Mouse (Mus musculus) frontal cortex, adult 2 months (tissue): ENCODE measurements around the gene Rdh9. TPM values are rescaled to one million over a fixed set of nuclear protein-coding genes. Genes with fewer than 3 reads are reported as not detected.

Source experiments
- DNase-seq, 2 experiments: peaks; one replicate each; pipeline ENCODE4 v3.0.0; 2022; ENCODE audit warnings: low spot score in 1 of 2; ENCODE audit errors: extremely low spot score in 1 of 2
- polyA plus RNA-seq: library from polyadenylated mRNA; depleted of rRNA; stranded (reverse); fragments of >200 nt; gene quantifications from 2 replicates; pipeline ENCODE4 v1.2.3, GENCODE M21; 2012; rRNA removed

The Rdh9 gene
- polyA plus RNA-seq: 0.90 TPM in 2 replicates

- DNase-seq: no peak
These were observed at the start of gene Rdh9 for GRCm38 (mm10) chr10:127776011-127776410. TSS of gene Rdh9 (plus strand) at chr10:127776386.

DNA sequence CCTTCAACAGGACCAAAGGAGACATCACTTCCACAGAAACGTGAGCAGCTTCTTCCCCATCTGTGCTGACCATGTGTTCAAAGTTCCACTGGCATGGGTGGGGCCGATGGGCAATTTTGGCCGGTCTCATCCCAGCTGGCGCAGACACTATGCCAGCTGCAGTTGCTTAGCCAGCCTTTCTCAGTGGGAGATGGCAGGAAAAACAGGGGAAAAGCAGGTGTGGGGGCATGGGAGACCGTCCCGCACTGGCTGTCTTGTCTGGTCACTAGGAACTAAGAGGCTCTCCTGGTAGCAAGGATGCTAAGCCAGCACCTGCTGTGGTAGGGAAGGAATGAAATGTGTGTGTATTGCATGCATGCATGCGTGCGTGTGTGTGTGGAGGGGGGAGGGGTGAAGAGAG, 47.7 kb upstream of the Rdh9 start:
- peak in 1 of 2 experiments; percentile 31 for DNase-seq

- peak in 1 of 2 experiments; percentile 52 for DNase-seq
These were observed 45.8 kb upstream of the Rdh9 start for GRCm38 (mm10) chr10:127730285-127730932.

GRCm38 (mm10) chr10:127730933-127731310, 45.3 kb upstream of the Rdh9 start:
- no peak for DNase-seq

DNA sequence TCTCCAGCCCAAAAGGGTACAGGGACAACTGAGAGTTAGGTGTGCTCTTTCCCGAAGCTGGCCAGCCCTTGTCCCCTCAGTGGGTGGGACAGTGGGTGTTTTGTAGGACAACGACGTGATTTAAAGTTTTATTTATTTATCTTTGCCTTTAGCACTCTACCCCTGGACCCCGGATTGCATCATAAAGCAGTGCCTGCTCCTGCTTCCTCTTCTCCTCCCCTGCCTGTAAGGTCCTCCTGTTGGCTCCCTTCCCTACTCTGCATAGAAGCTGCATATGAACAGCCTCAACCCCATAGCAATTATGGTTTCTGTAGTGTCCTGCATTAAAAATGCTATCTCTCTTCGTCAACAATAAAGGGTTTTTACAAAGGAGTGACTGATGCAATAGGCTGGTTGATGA, 44.8 kb upstream of the Rdh9 start:
- DNase-seq: no peak

DNA sequence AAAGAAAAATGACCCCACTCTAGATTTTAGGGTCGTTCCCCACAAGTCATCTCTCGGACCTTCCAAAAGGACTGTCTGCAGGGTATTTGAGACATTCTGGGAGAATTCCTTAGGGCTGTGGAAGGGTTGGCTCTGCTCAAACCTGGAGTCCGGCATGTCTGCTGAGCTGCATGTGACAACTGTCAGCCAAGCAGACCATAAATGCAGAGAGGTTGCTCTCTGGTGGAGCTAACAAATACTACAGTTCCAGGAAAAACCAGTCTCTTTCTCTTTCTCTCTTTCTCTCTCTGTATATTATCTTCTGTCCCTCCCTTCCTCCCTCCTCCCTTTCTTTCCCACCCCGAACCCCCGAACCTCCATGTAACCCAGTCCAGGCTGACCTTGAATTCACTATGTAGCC, 41.8 kb upstream of the Rdh9 start:
- DNase-seq: peak in 1 of 2 experiments; percentile 48

DNA sequence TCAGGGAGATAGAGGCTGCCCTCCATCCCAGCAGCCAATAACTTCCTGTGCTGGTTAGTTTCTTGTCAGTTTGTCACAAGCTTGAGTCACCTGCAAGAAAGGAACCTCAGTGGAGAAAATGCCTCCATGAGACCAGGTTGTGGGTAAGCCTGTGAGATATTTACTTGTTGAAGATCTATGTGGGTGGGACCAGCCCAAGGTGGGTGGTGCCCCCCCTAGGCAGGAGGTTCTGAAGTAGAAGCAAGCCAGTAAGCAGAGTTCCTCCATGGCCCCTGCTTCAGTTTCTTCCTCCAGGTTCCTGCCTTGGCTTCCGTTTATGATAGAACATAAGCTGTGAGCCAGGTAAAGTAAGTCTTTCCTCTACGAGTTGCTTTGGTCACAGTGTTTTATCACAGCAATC, 39.9 kb upstream of the Rdh9 start:
- DNase-seq: no peak

- DNase-seq: no peak
These were observed 39.3 kb upstream of the Rdh9 start for GRCm38 (mm10) chr10:127736916-127737315.

DNA sequence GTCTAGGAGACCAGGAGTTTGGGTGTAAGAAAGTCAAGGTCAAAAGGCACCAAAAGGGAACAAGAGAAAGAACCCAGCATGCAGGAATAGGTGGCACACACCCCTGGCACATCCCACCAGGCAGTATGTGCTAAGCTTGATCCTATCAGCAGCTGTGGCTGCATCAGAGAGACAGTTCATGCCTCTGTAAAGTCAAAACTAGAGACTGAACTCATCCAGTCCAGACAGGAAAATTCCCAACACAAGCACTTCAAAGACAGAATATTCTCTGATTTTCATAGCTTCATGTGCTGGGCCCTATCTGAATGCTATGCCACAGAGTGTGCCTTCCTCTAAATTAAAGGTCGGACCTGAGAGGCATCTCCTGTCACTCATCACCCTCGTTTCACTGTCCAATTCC, 38.6 kb upstream of the Rdh9 start:
- no peak for DNase-seq

DNA sequence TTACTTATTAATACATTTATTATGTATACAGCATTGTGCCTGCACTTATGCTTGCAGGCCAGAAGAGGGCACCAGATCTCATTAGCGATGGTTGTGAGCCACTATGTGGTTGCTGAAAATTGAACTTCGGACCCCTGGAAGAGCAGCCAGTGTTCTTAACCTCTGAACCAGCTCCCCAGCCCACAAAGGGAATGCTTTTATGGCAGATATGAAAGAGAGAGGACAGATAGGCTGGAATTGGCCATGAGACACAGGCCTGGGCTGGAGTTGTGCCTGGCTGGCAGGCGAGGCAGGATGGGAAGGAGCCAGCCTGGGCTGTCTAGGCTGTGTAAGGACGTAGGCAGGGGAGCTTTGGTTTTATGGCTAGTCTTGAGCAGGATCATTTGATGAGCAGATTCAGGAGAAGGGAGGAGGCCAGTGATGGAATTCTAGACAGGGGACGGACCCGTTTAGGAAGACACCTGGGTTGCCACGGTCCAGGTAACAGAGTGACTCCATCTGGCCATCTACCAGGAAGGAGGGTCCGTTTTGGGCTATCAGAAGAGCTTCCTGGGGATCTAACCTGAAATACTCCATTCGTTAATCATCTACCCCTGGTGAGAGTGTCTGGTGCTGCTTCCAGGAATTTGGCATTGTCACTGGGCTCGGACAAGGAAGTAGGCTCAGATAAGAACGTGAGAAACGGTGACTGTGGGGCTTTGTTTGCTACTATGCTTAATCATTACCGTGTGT, 37.9 kb upstream of the Rdh9 start:
- peak in 1 of 2 experiments; percentile 45 for DNase-seq

GRCm38 (mm10) chr10:127739083-127739660, 37.0 kb upstream of the Rdh9 start, which contains the start of gene Zbtb39:
TSS of gene Zbtb39 (plus strand) at chr10:127739538.
- peak in 1 of 2 experiments; percentile 71 for DNase-seq

DNA sequence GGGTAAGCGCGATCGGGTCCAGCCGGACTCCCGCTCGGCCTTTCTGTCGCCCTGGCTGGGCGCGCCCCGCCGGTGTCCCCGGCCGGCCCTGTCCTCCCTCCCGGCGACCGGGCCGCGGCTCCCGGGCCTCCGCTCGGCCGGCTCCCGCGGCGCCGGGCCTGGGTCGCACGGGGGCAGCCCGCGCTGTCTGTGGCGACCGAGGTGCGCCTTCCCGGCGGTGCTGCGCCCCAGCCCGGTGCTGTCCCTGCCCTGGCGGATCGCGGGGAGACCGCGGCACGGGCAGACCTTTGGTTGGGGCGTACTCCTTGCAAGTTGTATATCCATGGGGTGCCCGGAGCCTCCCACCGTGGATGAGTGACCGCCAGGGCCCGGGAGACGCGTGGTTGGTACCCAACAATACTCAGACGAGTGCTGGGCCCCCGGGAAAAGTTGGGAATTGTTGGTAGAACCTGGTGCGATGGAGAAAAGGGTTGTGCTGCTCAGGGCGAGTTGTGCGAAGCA, 36.5 kb upstream of the Rdh9 start:
- no peak for DNase-seq

DNA sequence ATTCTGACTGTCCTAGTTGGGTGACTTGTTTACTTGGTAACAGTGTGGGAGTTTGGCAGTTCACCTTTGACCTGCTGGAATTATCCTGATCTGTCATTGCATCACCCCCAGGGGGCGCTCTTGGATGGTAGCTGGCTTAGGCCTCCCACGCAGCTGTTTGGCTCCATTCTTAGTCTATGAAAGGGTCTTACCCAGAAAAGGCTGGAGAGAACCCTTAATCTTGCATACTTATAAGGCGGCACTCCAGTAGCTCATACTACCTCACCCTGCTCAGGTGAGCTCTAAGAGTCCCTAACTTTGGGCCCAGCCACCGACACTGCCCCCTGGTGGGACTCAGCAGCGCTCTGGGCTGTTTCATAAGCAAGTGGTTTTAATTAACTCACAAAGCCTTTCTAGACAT, 31.5 kb upstream of the Rdh9 start:
- DNase-seq: peak in 1 of 2 experiments; percentile 29

DNA sequence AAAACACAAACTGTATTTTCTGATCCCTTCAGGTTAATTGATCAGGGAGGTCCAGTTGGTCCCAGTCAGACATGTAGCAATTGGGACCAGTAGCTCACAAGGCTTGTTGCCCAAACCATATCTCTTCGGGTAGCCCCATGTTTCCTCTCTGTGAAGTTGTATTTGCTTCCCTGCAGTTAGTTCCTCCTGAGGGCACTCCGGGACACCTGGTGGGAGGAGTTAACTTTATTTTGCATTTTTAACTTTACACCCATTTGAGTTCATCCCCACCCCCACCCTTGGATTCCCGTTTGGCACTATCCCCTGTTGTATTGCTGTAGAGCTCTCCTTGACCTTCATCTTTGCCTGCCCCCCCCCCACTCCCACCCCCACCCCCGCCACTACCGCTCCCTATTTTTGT, 30.3 kb upstream of the Rdh9 start:
- no peak for DNase-seq

DNA sequence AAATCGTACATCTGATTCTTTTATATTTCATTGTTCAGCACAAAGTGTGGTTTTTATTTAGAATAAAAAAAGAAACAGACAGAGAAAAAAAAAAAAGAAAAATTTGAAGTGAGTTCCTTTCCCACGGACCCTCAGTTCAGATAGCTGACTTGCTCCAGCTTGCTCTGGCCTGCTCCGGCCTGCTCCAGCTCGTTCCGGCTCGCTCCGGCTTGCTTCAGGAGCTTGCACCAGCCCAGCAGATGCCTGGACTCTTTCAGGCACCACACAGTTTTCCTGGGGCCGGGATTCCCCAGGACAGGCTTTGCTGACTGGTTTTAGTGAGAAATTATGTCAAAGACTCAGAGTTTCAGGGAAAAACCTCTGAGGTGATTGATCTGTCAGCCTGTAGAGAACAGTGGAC, 28.9 kb upstream of the Rdh9 start:
- no peak for DNase-seq

GRCm38 (mm10) chr10:127748847-127749612, 27.2 kb upstream of the Rdh9 start:
- no peak for DNase-seq

DNA sequence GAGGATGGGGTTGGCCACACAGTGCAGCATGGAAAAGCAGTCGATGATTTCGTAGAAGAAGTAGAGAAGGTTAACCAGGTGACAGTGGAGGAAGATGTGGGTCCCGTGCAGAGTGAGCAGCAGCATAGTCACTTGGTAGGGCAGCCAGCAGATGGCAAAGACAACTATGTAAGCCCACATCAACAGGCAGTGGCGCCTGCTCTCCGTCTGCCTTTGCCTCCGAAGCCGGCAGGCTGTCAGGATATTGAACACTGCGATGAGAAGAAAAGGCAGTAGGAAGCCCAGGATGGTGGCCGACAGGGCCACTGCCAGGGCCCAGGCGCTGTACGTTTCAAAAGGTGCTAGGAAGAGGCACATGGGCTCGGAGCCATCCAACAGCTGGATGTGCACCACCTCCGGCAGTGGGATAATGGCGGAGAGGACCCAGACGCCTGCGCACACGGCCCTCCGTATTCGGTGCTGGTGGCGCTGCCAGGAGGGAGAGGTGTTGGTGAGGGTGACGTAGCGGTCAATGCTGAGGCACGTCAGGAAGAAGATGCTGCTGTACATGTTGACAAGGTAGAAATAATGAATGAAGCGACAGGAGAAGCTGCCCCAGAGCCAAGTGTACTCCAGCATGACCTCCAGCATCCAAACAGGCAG, 25.9 kb upstream of the Rdh9 start:
- DNase-seq: no peak

GRCm38 (mm10) chr10:127751548-127751947, 24.6 kb upstream of the Rdh9 start, which contains the start of gene Gpr182:
TSS of gene Gpr182 (minus strand) at chr10:127751732.
- no peak for DNase-seq

DNA sequence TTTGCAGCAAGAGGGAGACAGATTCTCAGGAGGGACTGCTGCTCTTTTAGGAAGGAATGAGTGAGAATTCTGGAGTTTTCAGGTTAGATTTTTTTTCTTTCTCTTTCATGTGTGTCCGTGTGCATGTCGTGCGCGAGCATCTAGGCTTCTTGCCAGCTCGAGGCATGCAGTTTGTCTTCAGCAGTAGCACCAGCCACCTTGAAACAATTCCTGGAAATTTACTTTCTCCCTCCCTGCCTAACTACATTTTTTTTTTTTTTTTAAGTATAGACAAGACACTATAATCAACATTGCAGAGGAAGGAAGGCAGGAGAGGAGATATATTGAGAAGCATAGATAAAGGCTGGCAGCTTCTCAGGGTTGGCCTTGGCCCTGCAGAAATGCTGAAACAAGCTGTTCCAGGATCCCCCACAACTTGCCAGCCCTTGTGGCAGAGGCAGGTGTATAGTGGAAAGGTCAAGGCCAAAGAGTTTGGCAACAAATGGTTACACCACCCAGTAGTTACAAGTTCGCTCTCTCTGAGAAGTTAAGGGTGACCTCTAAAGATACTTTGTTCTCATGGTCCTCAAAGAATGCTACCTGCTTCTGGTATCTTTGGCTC, 21.5 kb upstream of the Rdh9 start:
- no peak for DNase-seq

DNA sequence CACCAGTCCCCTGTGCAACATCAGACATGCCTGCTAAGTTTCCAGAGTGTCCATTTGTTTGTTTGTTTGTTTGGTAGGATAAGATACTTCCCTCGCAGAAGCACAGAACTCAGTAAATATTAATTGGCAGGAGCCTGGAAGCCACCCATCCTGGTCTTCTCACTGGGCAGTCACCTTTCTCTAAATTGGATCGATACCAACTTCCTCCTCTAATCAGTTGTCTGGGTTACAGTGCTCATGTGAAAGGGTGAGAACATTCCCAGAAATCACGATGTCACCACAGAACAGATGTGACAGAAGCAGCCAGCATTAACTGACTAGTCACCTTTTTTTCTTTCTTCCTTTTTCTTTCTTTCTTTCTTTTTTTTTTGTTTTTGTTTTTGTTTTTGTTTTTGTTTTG, 20.9 kb upstream of the Rdh9 start:
- DNase-seq: no peak
